Mouse (Mus musculus) adrenal gland, adult 2 months (tissue): ENCODE results near the gene Mfsd4a. TPM values are rescaled to one million over a fixed set of nuclear protein-coding genes. Genes with fewer than 3 reads are reported as not detected.

Experiments used
- DNase-seq: peaks from one replicate; pipeline ENCODE4 v3.0.0; 2021
- long read RNA-seq: library from polyadenylated mRNA; stranded (forward); transcript quantifications from one replicate; pipeline ENCODE4 v2.0.0, GENCODE M21; 2021
- polyA plus RNA-seq: library from polyadenylated mRNA; depleted of rRNA; stranded (reverse); fragments of >200 nt; gene quantifications from 2 replicates; pipeline ENCODE4 v1.2.3, GENCODE M21; 2012; rRNA removed
- total RNA-seq, 2 experiments: library from RNA; stranded (reverse); gene quantifications; 2 replicates each; pipeline ENCODE4 v1.2.3; 2021

The Mfsd4a gene
- total RNA-seq (10 to 100 TPM; 18.7 to 32.0 TPM), polyA plus RNA-seq (98.7 and 106 TPM in 2 replicates)
- long read RNA-seq, transcript Mfsd4a-207 (10 exons, 1,957 nt), result major isoform, 5 of 26 reads
- long read RNA-seq, partial matches to known transcripts, result 1 of 26 reads
- long read RNA-seq, other reads (novel, unspliced or antisense), result 20 of 26 reads

DNA sequence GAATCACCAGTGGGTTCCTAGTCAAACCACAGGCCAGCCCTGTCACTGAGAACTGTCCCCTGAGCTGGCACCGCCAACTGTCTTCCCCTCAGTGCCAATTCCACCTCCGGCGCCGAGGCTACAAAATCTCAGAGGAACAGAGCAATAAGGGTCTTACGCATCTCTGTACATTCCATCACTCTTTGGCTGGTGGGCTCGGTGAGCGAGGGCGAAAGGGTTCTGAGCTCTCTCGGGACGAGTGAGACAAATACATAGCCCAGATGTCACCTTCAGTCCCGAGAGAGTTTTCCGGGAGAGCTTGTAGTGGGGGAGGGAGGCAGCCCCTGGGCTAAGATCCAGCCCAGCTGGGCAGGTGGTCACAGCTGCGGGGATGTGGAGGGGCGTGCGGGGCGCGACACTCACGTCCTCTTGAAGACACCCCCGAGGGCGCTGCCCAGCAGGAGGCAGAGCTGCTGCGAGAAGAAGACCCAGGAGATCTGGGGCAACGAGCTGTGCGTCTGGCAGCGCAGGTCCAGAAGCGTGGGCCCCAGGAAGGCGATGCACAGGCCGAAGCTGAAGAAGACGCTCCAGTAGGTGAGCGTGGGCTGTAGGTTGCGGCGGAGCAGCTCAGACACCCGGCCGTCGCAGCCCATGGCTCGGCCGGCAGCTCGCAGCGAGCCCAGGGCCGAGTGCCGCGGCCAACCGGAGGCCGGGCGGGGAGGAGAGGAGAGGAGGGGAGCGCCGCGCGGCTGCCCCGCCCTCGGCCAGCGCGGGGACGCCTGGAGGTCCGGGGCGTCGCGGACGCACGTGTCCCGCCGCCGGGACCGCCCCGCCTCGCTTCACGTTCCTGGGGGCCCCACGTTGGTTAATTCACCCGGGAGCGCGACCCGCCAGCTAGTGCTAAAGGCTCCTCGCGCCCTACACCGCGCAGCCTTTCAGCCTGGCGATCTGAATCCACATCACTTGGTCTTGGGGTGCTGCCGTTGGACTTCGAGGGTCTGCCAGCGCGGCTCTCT lies at the start of gene Mfsd4a:
TSS of gene Mfsd4a (minus strand) at position 802 of the 995 bp plus-strand sequence.
- peak; percentile 82 for DNase-seq

GRCm38 (mm10) chr1:132116606-132117005 lies 48.7 kb upstream of the Mfsd4a start:
- DNase-seq, result peak; percentile 52

DNA sequence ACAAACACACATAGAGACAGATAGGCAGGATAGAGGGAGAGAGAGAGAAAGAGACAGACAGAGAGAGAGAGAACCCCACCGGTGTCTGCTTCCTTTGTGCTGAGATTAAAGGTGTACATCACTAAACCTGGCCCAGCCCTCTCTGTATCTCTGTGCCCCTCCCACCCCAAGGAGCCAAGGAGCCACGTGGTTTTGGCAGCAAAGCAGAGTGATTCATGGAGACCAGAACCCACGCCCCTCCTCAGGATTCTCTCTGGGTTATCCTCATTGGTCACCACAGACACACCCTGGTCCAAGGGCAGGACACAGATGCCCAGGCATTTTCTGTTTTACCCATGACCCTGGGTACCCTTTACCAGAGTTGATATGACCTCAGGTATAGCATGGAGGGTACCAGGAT lies 45.2 kb upstream of the Mfsd4a start:
- no peak for DNase-seq

GRCm38 (mm10) chr1:132112426-132112825 lies 44.6 kb upstream of the Mfsd4a start:
- DNase-seq, result no peak

DNA sequence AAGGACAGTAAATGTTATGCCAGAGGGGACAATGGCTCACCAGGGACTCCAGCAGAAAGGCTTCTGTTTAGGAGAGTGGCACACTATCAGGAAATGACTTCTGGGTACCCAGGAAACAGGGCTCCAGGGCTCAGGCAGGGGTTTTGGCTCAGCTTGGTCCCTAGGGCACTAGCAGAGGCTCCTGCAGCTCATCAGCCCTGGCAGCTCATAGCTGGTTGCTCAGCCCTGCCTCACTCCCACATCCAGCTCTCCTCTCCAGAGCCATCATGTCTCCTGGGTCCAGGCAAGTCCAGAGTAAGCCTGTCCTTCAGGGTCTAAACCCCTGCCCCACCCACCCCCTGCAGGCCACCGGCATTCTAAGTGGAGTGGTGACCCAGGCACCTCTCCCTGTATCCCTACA lies 43.5 kb upstream of the Mfsd4a start:
- DNase-seq, result no peak

DNA sequence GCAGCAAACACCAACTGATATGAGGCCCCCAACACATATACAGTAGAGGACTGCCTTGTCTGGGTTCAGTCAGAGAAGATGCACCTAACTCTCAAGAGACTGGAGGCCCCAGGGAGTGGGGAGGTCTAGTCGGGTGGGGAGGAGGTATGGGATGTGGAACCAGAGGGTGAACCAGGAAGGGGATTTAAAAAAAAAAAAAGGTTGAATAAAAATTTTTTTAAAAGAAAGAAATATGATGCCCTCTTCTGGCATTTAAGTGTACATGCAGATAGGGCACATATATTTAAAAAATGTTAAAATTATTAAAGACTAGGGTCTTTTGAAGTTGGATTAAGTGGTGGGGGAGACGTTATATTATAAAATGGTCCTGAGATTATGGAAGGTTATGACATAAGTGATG lies 41.5 kb upstream of the Mfsd4a start:
- no peak for DNase-seq

DNA sequence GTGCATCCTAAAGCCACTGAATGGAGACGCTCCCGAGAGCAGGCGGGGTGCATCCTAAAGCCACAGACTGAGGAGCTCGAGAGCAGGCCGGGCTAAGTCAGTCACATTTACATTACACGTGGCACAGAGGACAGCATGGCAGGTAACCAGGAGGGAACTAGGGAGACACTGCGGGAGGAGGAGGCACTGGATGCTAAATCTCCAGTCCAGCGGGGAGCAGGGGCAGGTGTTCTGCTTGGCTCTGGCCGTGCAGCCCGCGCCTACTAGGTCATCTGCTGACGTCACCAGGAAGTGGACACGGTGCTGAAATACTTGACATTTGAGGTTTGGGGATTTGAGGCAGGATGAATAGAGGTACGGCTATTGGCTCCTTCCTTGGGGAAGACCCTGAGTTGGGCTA lies 36.5 kb upstream of the Mfsd4a start:
- no peak for DNase-seq

DNA sequence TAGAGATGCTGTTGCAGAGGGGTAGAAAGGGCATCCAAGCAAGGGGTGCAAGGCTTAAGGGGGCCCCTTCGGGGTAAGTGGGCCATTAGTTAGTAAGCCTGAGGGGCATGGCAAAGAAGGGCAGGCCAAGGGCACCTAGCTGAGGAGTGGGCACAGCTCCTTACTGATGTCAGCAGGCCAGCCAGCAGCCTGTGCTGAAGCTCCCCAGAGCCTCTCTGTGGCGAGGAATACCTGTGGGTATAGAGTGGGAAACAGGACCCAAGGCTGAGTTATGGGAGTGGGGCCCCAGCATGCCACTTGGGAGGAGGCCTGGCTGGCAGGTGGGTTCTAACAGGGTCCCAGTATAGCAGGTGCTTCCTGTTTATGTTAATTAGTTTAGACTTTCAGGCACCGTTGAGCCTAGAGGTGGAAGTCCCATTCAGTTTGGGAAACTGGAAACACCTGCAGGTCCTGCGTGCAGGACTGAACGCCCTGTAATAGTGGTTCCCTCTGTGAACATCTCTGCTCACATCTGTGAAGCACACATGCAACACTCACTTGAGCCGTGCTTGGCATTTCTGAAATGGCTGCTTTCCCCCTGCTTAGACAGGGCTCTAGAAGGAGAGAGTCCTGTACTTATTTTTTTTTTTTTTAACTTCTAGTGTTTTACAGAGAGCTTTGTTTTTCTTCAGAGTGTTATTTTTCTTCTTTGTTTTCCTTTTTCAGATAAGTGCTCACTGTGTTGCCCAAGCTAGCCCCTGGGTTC lies 34.3 kb upstream of the Mfsd4a start:
- no peak for DNase-seq

- DNase-seq, result no peak
These were observed 31.9 kb upstream of the Mfsd4a start for GRCm38 (mm10) chr1:132099775-132100174.

DNA sequence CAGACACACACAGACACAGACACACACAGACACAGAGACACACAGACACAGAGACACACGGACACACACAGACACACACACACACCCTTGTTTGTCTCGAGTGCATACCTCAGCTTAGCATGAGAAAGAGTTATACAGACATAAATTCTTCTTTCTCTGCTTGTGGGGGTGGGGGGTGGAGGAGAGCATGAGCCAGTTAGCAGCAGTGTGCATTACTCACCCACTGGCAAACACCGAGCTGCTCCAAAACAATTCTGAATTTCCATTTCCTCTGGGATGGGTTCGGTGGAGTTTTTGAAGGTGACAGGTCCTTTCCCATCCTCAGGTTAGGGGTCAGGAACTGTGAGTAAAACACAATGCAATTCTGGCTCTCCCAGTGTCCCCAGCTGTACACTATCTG lies 31.2 kb upstream of the Mfsd4a start:
- no peak for DNase-seq

DNA sequence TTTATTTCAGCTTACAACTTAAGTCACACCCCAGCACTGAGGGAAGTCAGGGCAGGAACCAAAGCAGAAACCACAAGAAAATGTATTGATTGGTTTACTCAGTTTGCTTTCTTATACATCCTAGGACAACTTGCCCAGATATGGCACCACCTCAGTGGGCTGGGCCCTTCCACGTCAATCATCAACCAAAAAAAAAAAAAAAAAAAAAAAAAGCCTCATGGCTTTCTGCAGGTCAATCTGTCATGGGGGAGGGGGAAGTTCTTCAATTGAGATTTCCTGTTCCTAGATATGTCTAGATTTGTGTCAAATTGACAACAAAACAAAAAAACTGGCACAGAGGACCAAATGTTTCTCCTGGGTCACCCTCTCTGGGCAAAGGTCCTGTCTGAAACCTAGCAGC lies 30.2 kb upstream of the Mfsd4a start:
- no peak for DNase-seq

DNA sequence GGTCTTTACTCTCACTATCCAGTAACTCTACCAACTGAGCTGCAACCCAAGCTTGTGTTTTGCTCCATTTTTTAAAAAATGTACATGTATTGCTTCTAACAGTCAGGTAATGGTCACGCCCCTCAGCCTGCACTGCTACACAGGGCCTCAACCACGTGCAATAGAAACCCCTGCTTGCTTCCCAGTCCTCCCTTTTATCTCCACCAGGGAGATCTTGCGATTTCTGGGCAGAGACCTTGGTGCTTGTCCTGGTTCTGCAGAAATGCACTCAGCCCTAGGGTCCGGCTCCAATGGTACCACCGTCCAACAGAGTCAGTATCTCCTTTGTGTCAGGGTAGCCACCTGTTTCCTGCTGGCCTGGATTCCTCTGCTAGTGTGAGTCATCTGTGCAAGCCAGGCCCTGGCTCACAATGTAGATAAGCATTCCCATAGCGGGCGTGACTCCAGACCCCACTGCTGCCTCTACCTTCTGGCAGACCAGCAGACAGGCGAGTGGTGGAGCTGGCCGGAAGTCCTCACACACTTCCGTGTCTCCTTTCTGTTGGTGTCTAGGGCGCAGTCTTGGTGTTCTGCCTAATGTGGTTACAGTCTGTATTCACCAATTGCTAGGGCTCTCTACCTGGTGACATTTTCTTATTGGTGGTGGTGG lies 27.6 kb upstream of the Mfsd4a start:
- peak; percentile 37 for DNase-seq

DNA sequence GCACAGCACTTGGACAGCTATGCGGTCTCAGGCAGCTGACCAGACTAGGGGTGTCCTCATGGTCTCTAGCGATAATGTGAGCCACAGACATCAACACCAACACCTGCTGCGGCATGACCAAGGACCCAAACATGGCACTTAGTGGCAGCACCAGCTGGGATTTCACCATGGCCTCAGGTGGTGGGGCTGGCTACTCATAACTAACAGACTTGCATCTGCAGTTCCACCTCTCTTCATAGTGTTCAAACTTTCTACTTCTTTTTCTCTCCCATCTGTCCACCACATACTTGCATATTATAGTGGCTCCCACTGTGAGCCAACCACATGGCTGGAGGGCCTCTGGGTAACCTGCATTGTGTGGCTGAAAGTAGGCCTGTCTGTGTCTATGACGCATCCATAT lies 25.4 kb upstream of the Mfsd4a start:
- DNase-seq, result no peak

DNA sequence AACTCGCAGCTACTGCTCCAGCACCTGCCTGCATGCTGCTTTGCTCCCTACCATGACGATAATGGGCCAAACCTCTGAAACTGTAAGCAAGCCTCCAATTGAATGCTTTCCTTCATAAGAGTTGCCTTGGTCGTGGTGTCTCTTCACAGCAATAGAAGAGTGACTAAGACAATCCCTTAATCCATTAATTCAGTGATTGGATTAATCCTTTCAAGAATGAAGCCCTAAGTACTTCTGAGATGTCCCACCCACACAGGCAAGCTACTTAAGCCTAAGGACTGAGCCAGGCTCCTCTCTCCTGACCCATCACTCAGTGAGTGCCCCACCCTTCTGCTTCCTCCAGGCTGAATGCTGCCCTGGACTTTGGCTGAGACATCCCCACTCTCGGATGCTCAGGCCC lies 22.4 kb upstream of the Mfsd4a start:
- DNase-seq, result no peak

GRCm38 (mm10) chr1:132089767-132090166 lies 21.9 kb upstream of the Mfsd4a start:
- no peak for DNase-seq

DNA sequence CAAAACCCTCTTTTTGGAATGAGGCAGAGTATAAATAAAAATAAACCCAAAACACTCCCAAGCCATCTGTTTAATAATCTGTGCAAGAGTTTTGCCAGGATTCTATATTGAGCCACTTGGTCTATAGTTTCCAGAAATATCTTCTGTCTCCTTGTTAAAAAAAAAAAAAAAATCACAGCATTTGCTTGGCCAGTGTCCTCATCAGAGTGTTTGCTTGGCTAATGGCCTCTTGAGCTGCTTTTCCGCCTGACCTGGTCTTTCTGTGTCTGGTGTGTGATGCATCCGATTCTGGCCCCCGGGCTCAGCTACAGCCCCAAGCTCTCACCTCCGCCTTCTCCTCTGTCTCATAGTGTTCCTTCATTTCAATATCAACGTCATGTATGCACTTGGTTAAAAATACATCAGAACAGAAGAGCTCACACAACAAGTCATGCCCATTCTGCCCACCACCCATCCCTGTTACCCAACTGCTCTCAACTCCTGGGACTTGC lies 20.4 kb upstream of the Mfsd4a start:
- DNase-seq, result no peak

GRCm38 (mm10) chr1:132085181-132086049 lies 17.6 kb upstream of the Mfsd4a start:
- no peak for DNase-seq

GRCm38 (mm10) chr1:132078413-132078812 lies 10.6 kb upstream of the Mfsd4a start:
- DNase-seq, result no peak

- no peak for DNase-seq
These were observed 7.7 kb upstream of the Mfsd4a start for GRCm38 (mm10) chr1:132075576-132075975.

- DNase-seq, result no peak
These were observed 2.8 kb upstream of the Mfsd4a start for GRCm38 (mm10) chr1:132070659-132071058.

DNA sequence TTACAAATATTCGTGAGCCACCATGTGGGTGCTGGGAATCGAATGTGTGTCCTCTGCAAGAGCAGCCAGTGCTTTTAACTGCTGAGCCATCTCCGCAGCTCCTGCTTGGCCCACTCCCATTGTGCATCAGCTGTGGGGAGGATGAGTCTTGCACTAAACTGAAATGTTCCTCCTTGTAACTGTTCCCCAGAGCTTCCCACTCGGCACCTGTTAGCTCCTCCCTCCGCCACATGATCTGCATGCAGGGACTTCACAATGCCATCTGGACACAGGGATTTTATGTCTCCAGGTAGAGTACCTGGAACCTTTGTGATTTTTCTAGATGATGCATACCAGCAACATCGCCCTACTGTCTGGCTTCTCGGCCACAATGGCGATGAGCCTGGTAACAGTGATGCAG lies 1.6 kb upstream of the Mfsd4a start:
- DNase-seq, result no peak
